Mouse (Mus musculus) neural tube, embryonic 11.5 days (tissue): ENCODE measurements around the gene Urb2. TPM values are rescaled to one million over a fixed set of nuclear protein-coding genes. Genes with fewer than 3 reads are reported as not detected.
A peak's percentile ranks its signal among the peaks of the same experiment; 100 is the strongest.

Experiments
- microRNA counts: library from miRNA; unstranded; fragments of <30 nt; microRNA quantifications from one replicate; lab custom pipeline; 2015
- microRNA-seq: library from miRNA; unstranded; fragments of <30 nt; microRNA quantifications from one replicate; pipeline ENCODE4, GENCODE M21; 2016
- polyA plus RNA-seq: library from polyadenylated mRNA; unstranded; fragments of >200 nt; fragmentation: Nextera tagmentation; extraction: Ambion mirVana; gene quantifications from 2 replicates; pipeline ENCODE4 v1.2.1, GENCODE M21; 2014

Gene Urb2
- polyA plus RNA-seq, 1 experiment from 2014 or later = 9.7 TPM

MicroRNAs within 50 kb of the gene (microRNA counts, 519-probe panel; counts per million panel counts)
- 171 counts per million, percentile 57 among the panel's probes with 10 or more counts for microRNA mmu-miR-1967 (lab: Ali Mortazavi, UCI)

Small RNA genes within 50 kb of the gene (microRNA-seq; reads per million reads assigned to microRNA genes)
- gene Mir1967 = not detected

Other genes with a start within 250 kb of the Urb2 start
- gene Rab4a, start 215.5 kb upstream of the Urb2 start, polyA plus RNA-seq = 66.1 and 71.4 TPM in 2 replicates
- 6.3 and 6.7 TPM in 2 replicates for gene Ccsap, start 161.3 kb upstream of the Urb2 start, polyA plus RNA-seq
- gene Acta1, start 126.8 kb upstream of the Urb2 start, polyA plus RNA-seq = 90.2 and 95.2 TPM in 2 replicates
- gene Nup133, start 72.2 kb upstream of the Urb2 start, polyA plus RNA-seq = 49.8 and 52.3 TPM in 2 replicates
- 20.1 and 21.7 TPM in 2 replicates for gene Abcb10, start 38.4 kb upstream of the Urb2 start, polyA plus RNA-seq
- gene Taf5l, start 111 bp upstream of the Urb2 start, polyA plus RNA-seq = 43.2 and 45.6 TPM in 2 replicates
- 89.6 and 92.4 TPM in 2 replicates for gene Galnt2, start 209.9 kb downstream of the Urb2 start, polyA plus RNA-seq